Mouse (Mus musculus): ENCODE measurements around the gene Dynlt1f.
"Not testable (repeated sequence)": the region's sequence is repeated elsewhere in the genome, so short reads cannot be mapped to it uniquely, and the experiment has no call there.

The Dynlt1f gene

DNA sequence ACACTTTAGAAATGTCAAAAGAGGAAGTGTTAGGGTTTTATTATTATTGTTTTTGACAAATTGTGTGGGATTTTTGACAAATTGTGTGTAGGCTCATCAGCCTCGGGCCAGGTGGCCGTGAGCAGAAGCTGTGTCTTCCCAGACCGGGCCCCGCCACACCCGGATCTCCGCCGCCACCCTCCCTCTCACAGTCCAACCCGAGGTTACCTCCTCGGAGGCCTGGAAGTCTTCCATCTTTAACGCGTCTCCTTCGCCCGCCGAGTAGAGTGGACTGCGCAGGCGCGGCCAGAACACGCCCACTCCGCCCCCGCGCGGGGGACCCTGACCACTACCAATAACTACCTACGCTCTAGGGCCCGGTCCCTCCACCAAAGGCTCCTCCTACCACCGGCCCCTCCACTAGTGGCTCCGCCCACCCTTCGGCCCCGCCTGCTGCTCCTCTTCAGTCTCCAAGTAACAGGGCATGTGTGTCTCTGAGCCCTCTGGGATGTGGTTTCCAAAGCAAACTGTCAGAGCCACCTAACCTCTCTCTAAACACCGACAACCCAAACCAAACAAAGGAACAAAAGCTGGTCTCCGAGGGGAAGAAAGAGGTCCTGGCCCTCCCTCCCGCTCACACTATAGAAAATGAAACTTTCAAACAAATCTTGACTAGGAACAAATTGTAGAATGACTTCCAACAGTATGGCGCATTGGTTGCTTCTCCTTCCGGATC, at the start of gene Dynlt1f:
Dynlt1f (minus strand) TSS at position 334 of the 715 bp plus-strand sequence.
- DNase-seq (ENCODE audit: low spot score), result peak; percentile 67

DNA sequence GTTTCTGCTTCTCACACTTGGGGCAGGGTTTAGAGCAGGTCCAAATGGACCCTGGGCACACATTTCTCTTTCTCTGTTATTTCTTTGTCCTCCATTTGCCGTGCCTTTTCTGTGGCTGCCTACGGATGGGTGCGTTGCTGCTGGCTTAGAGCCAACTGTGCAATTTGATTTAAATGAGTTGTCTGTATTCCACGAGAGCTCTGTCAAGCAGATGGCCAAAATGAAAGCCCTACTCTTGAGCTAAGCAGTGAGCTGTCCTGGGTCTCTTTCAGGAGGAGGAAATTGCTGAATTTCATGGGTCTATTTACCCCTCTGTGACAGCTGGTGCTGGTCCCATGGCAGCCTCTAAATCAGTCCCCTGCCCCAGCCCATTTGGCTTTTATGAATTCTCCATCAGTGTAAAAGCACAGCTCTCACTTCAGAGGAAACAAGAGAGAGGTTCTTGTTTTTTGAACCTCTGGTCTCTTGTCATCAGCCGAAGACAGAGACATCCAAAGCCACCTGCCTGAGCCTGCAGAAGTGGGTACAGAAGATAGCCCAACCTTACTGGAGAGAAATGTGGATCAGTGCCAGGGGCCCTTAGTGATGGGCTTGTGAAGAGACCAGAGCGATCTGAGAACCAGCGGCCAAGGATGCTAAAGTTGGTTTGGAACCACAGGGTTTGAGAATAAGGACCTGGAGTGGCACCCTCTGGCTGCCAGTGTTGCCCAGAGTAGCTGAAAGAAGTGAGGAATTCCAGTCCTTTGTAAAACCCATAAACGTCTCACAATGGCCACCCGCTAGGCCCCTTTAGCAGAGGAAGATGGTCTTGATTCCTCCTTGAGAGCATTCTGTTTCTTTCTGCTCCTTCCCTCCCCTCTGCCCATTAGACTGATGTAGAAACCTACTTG, 47.9 kb upstream of the Dynlt1f start:
- not testable (repeated sequence) for DNase-seq (ENCODE audit: low spot score)

DNA sequence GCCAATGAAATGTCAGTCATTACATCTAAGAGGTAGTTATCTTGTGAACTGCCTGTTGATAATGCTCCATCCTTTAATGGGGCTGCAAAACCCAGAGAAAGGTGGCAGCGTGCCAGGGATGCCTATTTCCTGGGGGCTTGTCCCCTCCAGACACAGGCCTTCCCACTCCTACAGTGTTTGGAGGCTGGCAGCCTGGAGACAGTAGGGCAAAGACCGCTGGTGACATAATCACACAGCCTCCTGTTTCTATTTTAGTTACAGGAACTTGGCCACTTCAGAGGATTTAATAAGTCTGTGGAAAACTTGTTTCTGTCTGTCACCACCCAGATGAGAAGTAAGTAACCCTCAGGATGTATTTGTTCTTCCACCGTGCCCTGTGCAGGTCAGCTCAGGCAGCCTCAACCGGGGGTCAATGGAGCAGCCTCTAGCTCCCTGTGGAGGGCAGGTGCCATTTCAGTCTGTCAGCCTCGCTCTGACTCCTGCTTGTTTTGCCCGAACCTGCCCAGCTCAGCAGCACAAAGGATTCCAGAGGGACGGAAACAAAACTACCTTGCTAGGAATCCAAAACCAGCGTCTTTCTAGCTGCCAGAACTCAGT, 47.0 kb upstream of the Dynlt1f start:
- not testable (repeated sequence) for DNase-seq (ENCODE audit: low spot score)

DNA sequence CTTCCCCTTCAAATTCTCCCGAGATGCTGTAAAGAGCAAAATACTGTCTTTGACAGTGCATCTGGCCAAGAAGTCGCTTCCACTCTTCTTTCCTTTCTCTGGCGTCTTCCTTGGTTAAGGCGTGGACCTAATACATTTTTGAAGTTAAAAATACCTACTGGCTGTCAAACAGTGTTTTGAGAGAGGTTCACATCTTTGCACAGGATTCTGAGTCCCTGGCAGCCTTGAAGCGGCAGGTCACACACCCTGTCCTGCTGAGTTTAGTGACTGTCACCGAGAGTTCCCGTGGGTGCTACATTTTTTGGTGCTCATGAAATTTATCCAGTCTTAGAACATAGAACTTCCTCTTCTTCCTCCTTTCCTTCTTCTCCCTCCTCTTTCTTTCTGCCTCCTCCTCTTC, 44.4 kb upstream of the Dynlt1f start:
- not testable (repeated sequence) for DNase-seq (ENCODE audit: low spot score)

DNA sequence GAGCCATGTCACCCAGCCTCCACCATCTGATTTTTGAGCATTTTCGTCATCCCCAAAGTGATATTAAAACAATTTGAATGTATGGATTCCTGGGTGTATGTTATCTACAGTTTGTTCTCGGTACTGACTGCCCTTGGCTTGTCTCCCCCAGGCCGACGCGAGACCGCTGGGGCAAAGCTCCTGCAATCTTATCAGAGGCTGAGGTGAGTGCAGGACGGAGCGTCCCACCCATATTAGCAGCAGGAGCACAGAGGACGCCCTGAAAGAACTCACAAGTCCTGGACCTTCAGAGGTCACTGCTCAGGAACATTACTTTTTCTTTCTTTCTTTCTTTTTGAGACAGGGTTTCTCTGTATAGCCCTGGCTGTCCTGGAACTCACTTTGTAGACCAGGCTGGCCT, 43.8 kb upstream of the Dynlt1f start:
- not testable (repeated sequence) for DNase-seq (ENCODE audit: low spot score)

DNA sequence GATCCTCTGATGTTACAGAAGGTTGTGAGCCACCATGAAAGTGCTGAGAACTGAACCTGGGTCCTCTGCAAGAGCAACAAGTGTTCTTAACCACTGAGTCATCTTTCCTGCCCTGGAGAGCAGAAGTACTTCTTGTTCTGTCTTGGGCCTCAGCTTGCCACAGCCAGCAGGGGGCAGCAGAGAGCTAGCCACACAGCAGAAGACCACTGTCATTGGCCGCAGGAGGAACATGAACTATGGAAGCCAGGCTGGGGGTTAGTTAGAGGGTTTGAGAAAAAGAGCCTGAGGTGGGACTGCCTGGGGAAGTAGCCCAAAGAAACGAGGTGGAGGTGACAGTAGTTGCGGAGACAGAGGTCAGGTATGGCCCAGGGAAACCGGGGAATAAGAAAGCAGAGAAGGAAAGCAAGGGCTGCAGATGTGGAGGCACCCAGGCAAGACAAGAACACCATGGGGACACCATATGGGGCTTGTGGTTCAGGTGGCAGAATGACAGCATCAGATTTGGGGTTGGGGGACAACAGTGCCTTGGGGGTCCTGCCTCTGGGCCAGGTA, 41.6 kb upstream of the Dynlt1f start:
- not testable (repeated sequence) for DNase-seq (ENCODE audit: low spot score)

DNA sequence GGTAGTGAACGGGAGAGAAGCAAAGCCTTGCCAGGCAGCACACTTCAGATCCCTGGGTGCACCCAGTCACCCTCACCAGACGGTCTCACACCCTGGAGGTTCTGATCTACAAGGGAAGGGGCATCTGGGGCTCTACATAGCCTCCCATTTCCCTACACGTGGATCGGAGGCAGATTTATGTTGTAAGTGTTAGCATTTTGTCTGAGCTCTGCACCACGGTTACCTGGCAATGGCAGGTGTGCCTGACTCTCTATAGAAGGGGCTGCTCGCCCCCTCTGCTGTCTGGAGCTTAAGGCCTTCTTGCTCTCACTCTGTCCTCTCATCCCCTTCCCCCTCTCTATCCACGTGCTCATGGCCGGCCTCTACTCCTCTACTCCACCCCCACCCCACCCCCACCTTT, 40.8 kb upstream of the Dynlt1f start:
- DNase-seq (ENCODE audit: low spot score), result not testable (repeated sequence)

DNA sequence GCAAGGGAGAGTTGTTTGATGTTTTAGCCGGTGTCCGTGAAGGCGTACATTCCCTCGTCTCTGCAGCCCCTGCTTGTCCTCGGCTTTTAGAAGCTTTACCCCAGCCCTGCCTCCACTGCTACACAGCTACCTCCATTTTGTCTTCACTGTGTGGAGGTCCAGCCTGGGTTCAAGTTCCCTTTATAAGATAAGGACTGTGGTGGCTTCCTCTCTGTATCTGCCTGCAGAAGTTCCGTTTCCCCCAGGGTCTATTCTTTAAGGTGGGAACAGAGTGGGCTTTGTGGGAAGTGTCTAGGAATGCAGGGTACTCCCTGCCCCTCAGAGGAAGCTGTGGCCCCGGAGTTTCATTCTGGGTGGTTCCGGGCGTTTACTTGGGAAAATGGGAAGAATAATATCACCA, 40.0 kb upstream of the Dynlt1f start:
- not testable (repeated sequence) for DNase-seq (ENCODE audit: low spot score)

DNA sequence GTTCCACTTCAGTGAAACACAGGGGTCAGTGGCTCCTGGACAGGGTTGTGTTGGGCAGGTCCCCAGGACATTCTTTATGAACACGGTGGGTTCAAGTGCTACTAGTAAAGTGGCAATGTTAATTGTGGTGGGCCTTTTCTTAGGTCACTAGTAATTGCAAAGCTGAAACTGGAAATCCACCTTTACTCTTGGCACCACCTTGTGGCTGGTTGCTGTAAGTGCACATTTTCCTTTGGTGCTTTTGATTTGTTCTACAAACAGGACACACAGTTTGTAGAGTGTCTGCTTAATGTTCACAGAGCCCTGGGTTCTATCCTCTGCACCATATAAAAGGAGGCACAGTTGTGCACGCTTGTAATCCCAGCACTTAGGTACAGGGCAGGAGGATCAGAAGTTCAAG, 35.9 kb upstream of the Dynlt1f start:
- peak; percentile 15 for DNase-seq (ENCODE audit: low spot score)

DNA sequence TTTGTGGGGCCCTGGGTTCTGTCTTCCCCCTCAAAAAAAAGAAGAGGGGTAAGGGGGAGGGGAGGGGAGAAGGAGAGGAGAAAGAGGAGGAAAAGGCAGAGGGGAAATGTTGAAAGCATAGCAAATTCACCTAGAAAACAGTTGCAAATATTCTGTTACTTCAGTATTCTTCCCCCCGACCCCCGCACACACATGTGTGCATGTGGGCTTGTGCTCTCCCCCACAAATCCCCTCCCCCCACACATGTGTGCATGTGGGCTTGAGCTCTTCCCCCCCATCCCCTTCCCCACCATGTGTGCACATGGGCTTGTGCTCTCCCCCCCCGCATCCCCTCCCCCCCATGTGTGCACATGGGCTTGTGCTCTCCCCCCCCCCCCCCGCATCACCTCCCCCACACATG, 33.6 kb upstream of the Dynlt1f start:
- DNase-seq (ENCODE audit: low spot score), result not testable (repeated sequence)

DNA sequence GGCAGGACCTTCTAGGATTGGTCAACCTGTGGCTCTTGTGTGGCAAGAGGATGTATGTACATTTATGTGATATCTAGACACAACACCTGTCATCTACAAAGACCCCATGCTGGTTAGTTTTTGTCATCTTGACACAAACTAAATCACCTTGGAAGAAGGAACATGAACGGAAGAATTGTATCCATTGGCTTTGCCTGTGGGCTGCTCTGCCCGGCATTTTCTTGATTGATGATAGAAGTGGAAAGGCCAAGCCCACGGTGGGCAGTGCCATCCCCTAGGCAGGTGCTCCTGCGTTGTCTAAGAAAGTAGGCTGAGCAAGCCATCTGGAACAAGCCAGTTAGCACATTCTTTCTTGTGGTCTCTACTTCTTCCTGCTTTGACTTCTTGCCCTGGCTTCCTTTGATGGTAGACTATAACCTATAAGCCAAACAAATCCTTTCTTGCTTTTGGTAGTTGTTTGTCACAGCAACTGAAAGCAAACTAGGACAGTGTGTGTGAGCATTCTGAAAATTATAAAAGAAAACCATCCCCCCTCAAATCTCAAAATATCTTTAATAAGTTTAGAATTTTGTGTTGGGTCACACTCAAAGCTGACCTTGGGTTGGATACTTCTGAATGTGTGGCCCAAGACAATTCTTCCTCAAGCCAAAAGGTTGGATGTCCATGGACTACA, 30.7 kb upstream of the Dynlt1f start:
- not testable (repeated sequence) for DNase-seq (ENCODE audit: low spot score)

DNA sequence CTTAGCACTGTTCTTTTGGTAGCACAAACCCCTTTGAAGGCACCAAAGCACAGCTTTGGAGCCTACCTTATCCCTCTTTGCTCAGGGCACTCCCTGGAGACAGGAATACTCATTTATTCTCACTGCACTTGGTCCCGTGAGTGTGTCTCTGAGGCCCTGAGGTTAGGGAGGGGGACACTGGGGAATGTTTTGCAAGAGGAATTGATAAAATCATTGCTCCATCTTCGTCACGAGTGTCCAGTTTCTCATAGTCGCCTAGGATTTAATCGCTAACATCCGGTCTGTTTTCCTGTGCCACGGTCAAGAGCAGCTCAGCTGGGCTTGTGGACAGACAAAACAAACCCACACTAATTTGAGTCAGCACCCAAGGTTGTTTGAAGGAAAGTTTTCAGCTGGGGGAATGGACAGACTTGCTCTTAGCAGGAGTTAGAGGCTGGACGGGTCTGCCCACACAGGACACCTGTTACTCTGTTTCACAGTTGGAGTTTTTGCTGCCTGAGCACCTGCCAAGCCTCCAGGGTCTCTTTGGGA, 29.7 kb upstream of the Dynlt1f start:
- not testable (repeated sequence) for DNase-seq (ENCODE audit: low spot score)

DNA sequence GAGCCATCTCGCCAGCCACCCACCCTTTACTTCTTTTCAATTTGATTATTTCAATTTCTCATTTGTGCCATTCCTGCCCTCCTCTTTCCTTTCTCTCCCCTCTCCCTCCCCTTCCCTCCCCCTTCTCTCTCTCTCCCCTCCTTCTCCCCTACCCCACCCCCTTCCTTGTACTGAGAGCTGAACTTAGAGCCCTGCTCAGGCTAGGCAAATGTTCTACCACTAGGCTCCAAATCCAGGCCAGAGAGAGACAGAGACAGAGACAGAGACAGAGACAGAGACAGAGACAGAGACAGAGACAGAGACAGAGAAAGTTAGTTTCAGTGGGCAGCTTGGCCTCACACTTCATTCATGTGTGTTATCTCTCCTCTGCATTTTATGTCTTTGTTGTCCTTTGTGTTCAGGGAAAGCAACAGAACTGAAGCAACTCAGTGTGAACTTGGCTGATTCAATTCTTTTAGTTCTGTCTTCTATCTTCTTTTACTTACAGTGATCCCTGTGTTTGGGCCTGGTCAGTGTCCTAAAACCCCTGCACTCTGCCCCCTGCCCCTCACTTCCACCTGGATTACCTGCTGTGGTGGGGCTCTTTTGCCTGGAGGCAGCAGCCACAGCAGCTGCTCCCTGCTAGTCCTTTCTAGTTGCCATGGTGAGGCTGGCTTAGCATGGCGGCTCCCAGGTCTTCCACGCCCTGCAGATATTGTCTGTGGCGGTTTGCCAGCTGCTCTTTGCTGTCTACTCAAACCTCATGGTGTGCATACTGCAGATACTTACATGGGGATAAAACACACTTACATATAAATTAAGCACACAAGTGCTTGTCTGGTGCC, 29.0 kb upstream of the Dynlt1f start:
- DNase-seq (ENCODE audit: low spot score), result not testable (repeated sequence)

DNA sequence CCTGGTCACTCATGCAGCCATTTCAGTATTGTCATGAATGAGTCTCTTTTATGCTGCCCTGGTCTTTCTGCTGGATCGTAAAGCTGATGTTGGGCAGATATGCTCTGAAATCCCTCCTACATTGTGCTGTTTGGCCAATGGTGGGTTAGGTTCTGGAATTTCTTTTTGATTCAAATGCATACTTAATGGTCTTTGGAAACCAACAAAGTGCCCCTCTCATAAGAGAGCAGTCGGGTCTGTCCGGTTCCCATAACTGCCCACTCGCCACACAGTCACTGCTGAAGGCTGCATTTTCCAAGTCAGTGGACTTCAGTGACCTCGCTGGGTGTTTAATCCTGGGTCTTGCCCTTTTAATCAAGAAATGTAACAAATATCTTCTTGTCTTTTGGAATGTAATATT, 28.0 kb upstream of the Dynlt1f start:
- DNase-seq (ENCODE audit: low spot score), result not testable (repeated sequence)

DNA sequence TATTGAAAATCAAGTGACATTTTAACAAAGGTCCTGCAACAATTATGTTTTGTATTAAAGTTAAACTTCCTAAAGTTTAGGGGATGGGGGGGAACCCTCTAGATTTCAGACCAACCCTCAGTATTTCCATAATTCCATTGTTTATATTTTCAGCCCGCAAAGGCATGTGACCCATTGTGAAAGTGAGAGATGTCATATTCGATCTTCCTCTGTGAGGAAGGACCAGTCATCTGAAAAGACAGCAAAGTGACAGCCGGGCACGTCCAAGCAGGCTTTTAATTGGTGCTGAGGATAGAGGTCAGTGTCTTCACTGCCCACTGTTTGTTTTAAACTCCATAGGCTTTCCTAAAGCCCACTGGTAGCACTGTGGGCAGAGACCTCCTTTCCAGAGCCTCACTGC, 26.0 kb upstream of the Dynlt1f start:
- DNase-seq (ENCODE audit: low spot score), result not testable (repeated sequence)

DNA sequence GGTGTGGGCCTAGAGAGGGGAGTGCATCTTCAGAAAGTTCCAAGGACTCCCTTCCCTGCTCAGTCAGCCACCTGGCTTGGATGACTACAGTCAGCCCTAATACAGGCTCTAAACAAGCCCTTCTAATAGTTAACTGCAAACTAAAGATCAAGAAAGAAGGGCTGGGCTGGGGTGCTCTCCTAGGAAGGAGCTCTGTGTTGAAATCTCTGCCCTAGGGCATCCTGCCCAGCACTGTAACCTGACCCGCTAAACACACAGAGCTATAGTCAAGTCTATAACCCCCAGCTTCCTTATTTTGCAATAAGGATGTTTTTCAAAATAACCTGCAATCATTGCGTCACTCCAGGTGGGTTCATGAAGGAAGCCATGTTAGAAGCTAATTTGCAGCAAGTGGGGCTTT, 22.4 kb upstream of the Dynlt1f start:
- DNase-seq (ENCODE audit: low spot score), result not testable (repeated sequence)

DNA sequence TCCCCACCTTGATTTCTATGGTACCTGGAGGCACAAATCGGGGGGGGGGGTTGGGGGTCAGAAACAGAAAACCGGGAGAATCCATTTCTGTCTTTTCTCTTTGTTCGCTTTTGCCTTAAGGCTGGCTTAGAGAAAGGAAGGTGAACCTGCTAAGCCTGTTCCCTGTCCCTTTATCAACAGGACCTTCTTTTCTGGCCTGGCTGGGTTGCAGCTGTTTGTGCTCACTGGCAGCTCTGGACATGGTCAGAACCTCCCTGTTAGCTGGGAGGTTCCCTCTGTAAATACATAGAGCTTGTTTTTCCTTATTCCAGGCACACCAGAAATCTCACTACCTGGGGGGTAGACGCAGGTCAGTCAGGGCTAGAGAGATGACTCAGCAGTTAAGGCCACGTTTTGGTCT, 18.6 kb upstream of the Dynlt1f start:
- DNase-seq (ENCODE audit: low spot score), result not testable (repeated sequence)

DNA sequence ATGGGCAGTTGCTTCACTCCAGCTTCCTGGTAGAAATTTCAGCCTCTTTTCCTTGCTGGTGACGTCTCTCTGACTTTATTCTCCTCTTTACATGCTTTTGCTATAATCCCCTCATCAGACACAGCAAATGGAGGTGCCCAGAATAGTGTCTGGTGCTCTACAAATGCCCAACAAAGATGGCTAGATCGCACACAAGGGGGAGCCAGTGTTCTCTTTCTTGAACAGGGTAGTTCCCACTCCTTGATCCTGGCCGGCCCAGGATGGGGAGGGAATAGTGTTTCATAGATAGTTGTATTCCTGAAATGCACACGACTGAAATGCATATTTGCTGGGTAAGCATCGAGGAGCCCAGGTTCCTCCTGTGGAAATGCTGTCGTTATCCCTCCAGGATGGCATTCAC, 12.8 kb upstream of the Dynlt1f start:
- not testable (repeated sequence) for DNase-seq (ENCODE audit: low spot score)

DNA sequence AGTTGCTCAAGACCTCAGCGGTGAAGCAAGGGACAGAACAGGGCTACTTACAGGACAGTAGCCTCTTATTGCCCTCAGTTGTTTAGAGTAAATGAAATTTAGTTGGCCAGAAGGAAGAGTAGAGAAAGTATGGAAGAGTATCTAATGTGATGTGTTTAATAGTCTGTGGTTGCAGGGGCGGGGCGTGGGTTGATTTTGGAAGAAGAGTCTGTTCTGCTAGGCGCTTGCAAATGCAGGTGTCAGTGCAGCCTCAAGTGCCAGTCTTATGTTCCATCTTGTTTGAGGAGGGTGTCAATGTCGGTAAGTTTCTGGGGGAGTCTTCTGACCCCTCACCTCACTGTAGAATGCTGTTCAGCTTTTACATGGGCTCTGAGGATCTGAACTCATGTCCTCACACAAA, 9.7 kb upstream of the Dynlt1f start:
- DNase-seq (ENCODE audit: low spot score), result not testable (repeated sequence)

DNA sequence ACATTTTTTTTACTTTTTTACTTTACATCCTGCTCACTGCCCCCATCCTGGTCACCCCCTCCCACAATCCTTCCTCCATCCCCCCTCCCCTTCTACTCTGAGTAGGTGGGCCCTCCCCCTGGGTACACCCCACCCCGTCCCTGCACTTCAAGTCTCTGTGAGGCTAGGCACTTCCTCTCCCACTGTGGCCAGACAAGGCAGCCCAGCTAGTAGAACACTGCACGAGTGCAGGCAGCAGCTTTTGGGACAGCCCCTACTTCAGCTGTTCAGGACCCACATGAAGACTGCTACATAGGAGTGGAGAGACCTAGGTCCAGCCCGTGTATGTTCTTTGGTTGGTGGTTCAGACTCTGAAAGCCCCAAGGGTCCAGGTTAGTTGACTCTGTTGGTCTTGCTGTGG, 7.1 kb upstream of the Dynlt1f start:
- not testable (repeated sequence) for DNase-seq (ENCODE audit: low spot score)

All from spleen, adult 12 weeks (tissue).